Mouse (Mus musculus) liver, embryonic 11.5 days (tissue): Measurements from ENCODE around the gene Adgb. TPM values are rescaled to one million over a fixed set of nuclear protein-coding genes. Genes with fewer than 3 reads are reported as not detected.

Experiments
- ATAC-seq: fragments of 200-750 bp; cut with Nextera tagmentation; replicated peaks from 2 replicates; pipeline ENCODE4 v1.8.0; 2017; ENCODE audit warnings: moderate number of reproducible peaks, mild to moderate bottlenecking, moderate TSS enrichment, moderate library complexity; ENCODE audit not compliant: low FRiP score
- DNase-seq: peaks from one replicate; pipeline ENCODE4 v3.0.0-alpha.2; 2017; ENCODE audit warnings: low spot score
- H3K27ac ChIP-seq: fragments of 300-500 bp; sonication (generic); 2 replicates; pipeline ENCODE4 v1.5.1; 2014; ENCODE audit warnings: mild to moderate bottlenecking, low read depth, low read length, control low read depth
- H3K27me3 ChIP-seq: fragments of 300-500 bp; sonication (generic); replicated peaks from 2 replicates; pipeline ENCODE4 v1.6.1; 2014; ENCODE audit warnings: low read length, mixed read lengths; ENCODE audit not compliant: control insufficient read depth, insufficient read depth
- H3K36me3 ChIP-seq: fragments of 300-500 bp; sonication (generic); 2 replicates; pipeline ENCODE4 v1.6.1; 2014; ENCODE audit warnings: mild to moderate bottlenecking, low read length, moderate library complexity, mixed read lengths; ENCODE audit not compliant: control insufficient read depth, insufficient read depth
- H3K4me1 ChIP-seq: fragments of 300-500 bp; sonication (generic); replicated peaks from 2 replicates; pipeline ENCODE4 v1.6.1; 2014; ENCODE audit warnings: low read length, mixed read lengths; ENCODE audit not compliant: control insufficient read depth, insufficient read depth
- H3K4me2 ChIP-seq: fragments of 300-500 bp; sonication (generic); 2 replicates; pipeline ENCODE4 v1.6.1; 2014; ENCODE audit warnings: mild to moderate bottlenecking, control low read depth, moderate library complexity
- H3K4me3 ChIP-seq: fragments of 300-500 bp; sonication (generic); 2 replicates; pipeline ENCODE4 v1.5.1; 2014; ENCODE audit warnings: low read depth, low read length, control low read depth
- H3K9ac ChIP-seq: fragments of 300-500 bp; sonication (generic); 2 replicates; pipeline ENCODE4 v1.6.1; 2014; ENCODE audit warnings: low read depth, low read length, control low read depth
- H3K9me3 ChIP-seq: fragments of 300-500 bp; sonication (generic); 2 replicates; pipeline ENCODE4 v1.6.1; 2016; ENCODE audit warnings: low read length, inconsistent platforms, mixed read lengths; ENCODE audit not compliant: control insufficient read depth
- WGBS: fragments of 180-500 bp; shearing (Covaris S2); extraction: QIAGEN DNeasy Blood & Tissue Kit; methylation state at CpG from one replicate; pipeline ENCODE4 v1.1.7; 2014; 5-methylcytosine and 5-hydroxymethylcytosine counted together
- polyA plus RNA-seq: library from polyadenylated mRNA; unstranded; fragments of >200 nt; fragmentation: Nextera tagmentation; extraction: Ambion mirVana; gene quantifications from 2 replicates; pipeline ENCODE4 v1.2.1, GENCODE M21; 2014

The Adgb gene
- polyA plus RNA-seq, 1 experiment from 2014 or later: 0.67 TPM

- peak; percentile 86 for ATAC-seq
- Histone ChIP-seq H3K27me3 (no peaks in the 10 kb centered on the region), H3K9ac (no peak overlapping the region), H3K4me3 (0 out of 2 replicates have a peak overlapping the region, but pooled peaks have one; percentile 21), H3K4me1 (no peaks in the 10 kb centered on the region), H3K27ac (no peak overlapping the region), H3K4me2 (peak overlapping the region; percentile 47), H3K36me3 (no peaks in the 10 kb centered on the region), H3K9me3 (no peaks in the 10 kb centered on the region)
- 8% methylated on average over 20 of the region's 20 CpGs for WGBS
- peak; percentile 56 for DNase-seq
These were observed 150.9 kb downstream of the Adgb start for GRCm38 (mm10) chr10:10321119-10321781.

DNA sequence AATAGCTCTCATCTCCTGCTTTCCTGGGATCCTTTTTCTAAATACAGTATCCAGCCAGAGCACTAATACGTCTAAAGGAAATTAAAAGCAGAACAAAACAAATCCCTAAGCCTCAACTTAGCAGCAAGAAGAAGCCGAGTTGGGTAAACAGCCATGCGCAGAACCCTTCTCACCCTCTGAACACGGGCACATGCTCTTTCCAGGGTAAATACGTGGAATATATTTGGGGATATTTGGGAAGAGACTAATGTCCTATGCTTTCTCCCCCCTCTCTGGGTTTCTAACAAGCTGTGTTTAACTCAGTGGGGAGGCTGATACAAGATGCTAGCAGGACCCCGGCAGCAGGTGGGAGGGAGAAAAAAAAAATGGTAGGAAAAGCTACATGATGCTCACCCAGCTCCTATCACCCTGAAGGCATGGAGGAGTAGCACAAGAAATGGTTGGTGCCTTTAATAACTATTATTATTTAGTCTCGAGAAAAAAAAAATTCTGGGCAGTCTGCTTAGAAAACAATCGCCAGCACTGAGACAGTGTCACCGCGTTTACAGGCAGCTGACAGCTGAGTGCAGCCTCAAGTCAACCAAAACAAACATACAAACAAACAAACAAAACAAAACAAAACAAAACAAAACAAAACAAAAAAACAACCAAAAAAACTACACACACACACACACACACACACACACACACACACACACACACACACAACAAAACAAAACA lies 151.6 kb downstream of the Adgb start:
- 0 out of 2 replicates have a peak overlapping the region, but pooled peaks have one; percentile 21 for H3K4me3 ChIP-seq
- WGBS: 64% methylated on average over 10 of the region's 10 CpGs

GRCm38 (mm10) chr10:10318086-10318485 lies 154.0 kb downstream of the Adgb start:
- Histone ChIP-seq H3K4me2 (no peak overlapping the region), H3K4me1 (no peaks in the 10 kb centered on the region), H3K27ac (no peak overlapping the region), H3K9ac (no peak overlapping the region), H3K9me3 (no peaks in the 10 kb centered on the region), H3K4me3 (no peak overlapping the region), H3K36me3 (no peaks in the 10 kb centered on the region), H3K27me3 (no peaks in the 10 kb centered on the region)
- ATAC-seq (no peak), DNase-seq (no peak)
- 85% methylated on average over 3 of the region's 3 CpGs for WGBS

More for the DNA sequence above, 151.6 kb downstream of the Adgb start:
- Histone ChIP-seq H3K27me3 (no peaks in the 10 kb centered on the region), H3K4me2 (peak overlapping the region; percentile 47), H3K9me3 (no peaks in the 10 kb centered on the region), H3K9ac (no peak overlapping the region), H3K4me1 (no peaks in the 10 kb centered on the region), H3K36me3 (no peaks in the 10 kb centered on the region), H3K27ac (no peak overlapping the region)
- DNase-seq (no peak), ATAC-seq (no peak; the same call in 1 of the 2 replicates)

DNA sequence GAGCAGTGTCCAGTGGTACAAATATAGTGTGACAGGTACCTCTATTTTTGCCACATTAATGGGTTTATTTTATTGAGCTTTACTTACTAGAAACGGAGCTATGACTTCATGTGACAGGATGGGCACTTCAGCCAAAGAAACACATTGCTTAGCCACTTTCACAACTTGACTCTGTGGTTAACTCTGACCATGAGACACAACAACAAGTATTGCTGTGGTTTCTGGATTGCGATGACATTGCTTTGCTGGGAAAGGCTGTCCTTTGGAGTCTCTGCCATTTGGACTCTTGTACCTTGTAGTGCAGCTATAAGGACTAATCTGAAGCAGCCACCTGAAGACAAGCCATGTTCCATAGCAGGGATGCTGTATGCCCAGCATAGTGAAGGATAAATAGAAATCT lies 156.5 kb downstream of the Adgb start:
- Histone ChIP-seq H3K4me2 (no peak overlapping the region), H3K9ac (no peak overlapping the region)

DNA sequence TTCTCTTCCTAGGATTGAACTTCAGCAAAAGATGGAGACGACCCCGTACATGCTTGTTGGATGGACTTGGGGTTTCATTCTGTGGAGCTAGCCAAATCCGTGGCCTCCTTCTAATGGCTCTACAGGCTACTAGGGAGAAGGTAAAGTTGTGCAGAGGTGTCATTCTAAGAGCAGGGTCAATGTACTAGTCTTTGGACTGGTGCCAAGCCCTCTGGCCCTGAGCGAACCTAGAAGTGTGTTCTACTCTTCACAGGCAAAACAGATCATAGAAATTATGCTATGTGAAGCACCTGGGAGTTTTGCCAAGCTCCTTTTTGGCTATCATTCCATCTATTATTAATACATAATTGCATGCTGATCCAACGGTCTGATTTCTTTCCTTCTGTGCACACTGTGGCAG lies 157.6 kb downstream of the Adgb start:
- Histone ChIP-seq H3K9me3 (no peaks in the 10 kb centered on the region), H3K27ac (no peak overlapping the region), H3K27me3 (no peaks in the 10 kb centered on the region), H3K4me3 (no peak overlapping the region), H3K9ac (no peak overlapping the region), H3K36me3 (no peaks in the 10 kb centered on the region), H3K4me2 (no peak overlapping the region), H3K4me1 (no peaks in the 10 kb centered on the region)
- DNase-seq (no peak), ATAC-seq (no peak)
- WGBS: 81% methylated on average over 5 of the region's 5 CpGs

More for the DNA sequence above, 156.5 kb downstream of the Adgb start:
- H3K27ac ChIP-seq: no peak overlapping the region
- WGBS: 61% methylated on average over 2 of the region's 2 CpGs
- DNase-seq (no peak), ATAC-seq (no peak)
- H3K9me3 ChIP-seq: no peaks in the 10 kb centered on the region
- no peak overlapping the region for H3K4me3 ChIP-seq
- no peaks in the 10 kb centered on the region for H3K36me3 ChIP-seq
- H3K27me3 ChIP-seq: no peaks in the 10 kb centered on the region
- no peaks in the 10 kb centered on the region for H3K4me1 ChIP-seq

GRCm38 (mm10) chr10:10309877-10310426 lies 162.2 kb downstream of the Adgb start:
- ATAC-seq (no peak), DNase-seq (no peak)
- no peak overlapping the region for H3K9ac ChIP-seq
- H3K27ac ChIP-seq: no peak overlapping the region
- H3K4me3 ChIP-seq: no peak overlapping the region
- no peaks in the 10 kb centered on the region for H3K4me1 ChIP-seq
- 75% methylated on average over 8 of the region's 8 CpGs for WGBS
- H3K4me2 ChIP-seq: no peak overlapping the region
- no peaks in the 10 kb centered on the region for H3K27me3 ChIP-seq
- H3K9me3 ChIP-seq: no peaks in the 10 kb centered on the region
- H3K36me3 ChIP-seq: no peaks in the 10 kb centered on the region

- no peak overlapping the region for H3K9ac ChIP-seq
- no peak for DNase-seq
- H3K9me3 ChIP-seq: no peaks in the 10 kb centered on the region
- no peaks in the 10 kb centered on the region for H3K36me3 ChIP-seq
- no peaks in the 10 kb centered on the region for H3K27me3 ChIP-seq
- ATAC-seq: no peak
- no peaks in the 10 kb centered on the region for H3K4me1 ChIP-seq
- no peak overlapping the region for H3K27ac ChIP-seq
- no peak overlapping the region for H3K4me2 ChIP-seq
- WGBS: 78% methylated on average over 4 of the region's 4 CpGs
- no peak overlapping the region for H3K4me3 ChIP-seq
These were observed 163.1 kb downstream of the Adgb start for GRCm38 (mm10) chr10:10309056-10309455.

GRCm38 (mm10) chr10:10307384-10307783 lies 164.7 kb downstream of the Adgb start:
- no peak overlapping the region for H3K27ac ChIP-seq
- H3K27me3 ChIP-seq: no peaks in the 10 kb centered on the region
- H3K9me3 ChIP-seq: no peaks in the 10 kb centered on the region
- ATAC-seq: no peak
- no peak for DNase-seq
- WGBS: 72% methylated on average over 5 of the region's 5 CpGs
- no peaks in the 10 kb centered on the region for H3K4me1 ChIP-seq
- no peaks in the 10 kb centered on the region for H3K36me3 ChIP-seq
- H3K4me3 ChIP-seq: no peak overlapping the region
- no peak overlapping the region for H3K4me2 ChIP-seq
- no peak overlapping the region for H3K9ac ChIP-seq
